Mouse (Mus musculus): ENCODE measurements at regions not wholly inside any gene's neighbourhood (a gene's known extent, or its start where the extent isn't known, plus 50 kb on each side); places are given as distances from the start of the nearest gene placed in this dataset.

DNA sequence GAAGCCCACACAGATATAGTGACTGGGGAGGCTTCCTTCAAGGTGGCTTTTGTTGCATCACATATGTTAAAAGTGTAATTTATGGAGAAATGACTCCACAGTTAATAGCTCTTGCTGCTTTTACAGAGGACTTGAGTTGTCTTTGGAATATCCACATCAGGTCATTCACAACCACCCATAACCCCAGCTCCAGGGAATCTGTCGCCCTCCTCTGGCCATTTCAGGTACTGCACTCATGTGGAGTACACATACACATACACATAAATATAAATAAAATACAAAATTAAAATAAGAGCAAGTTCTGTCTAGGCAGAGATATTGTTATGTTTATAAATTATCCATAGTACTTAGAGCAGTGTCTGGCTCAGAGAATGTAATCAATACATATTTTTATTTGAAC is 106.5 kb downstream of the Tsen15 start:
- TF ChIP-seq POLR2A (IDR thresholded peaks at IDR 0.05; ENCODE audit: extremely low read depth, insufficient read depth, low read length) (no peak), CTCF (IDR thresholded peaks at IDR 0.05; ENCODE audit: low read depth, low read length) (peak; percentile 45; the same call in 1 of the 2 replicates)

Measured in liver, adult 2 months (tissue).